Mouse (Mus musculus): Measurements from ENCODE around the gene Clint1. TPM values are rescaled to one million over a fixed set of nuclear protein-coding genes. Genes with fewer than 3 reads are reported as not detected.

Clint1 gene
- polyA plus RNA-seq, 1 experiment from 2014 or later: 64.0 TPM

DNA sequence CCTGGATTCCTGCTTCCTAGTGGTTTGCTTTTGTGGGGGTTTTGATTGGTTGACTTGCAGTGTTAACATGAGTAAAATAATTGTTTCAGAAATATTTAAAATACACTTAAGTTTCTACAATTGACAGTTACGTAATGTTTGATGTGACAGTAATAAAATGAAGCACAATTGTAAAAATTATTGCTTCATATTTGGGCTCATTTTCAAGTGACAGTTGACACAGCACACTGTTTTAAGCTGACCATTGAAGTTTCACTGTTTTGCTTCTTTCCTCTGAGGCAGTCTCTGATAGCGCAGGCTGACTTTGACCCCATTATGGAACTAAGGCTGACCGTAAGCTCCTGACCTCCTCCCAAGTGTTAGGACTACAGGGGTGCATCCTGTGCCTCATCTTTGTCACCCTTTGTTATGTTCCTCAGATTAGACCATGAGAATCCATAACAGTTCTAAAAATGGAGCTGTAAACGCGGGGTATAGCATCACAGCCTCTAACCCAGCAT lies 41.1 kb downstream of the Clint1 start:
- Histone ChIP-seq H3K36me3 (ENCODE audit: control insufficient read depth, insufficient read depth, low read length) (peaks cover 11% of the 10 kb centered on the region; the same call in 1 of the 2 replicates), H3K4me1 (replicated peaks; ENCODE audit: control insufficient read depth, insufficient read depth, low read length) (no peaks in the 10 kb centered on the region), H3K4me3 (ENCODE audit: low read depth, low read length) (no peak overlapping the region), H3K9ac (ENCODE audit: low read length) (no peak overlapping the region), H3K9me3 (ENCODE audit: control insufficient read depth, low read length) (no peaks in the 10 kb centered on the region), H3K27ac (ENCODE audit: low read depth, low read length) (no peak overlapping the region), H3K4me2 (ENCODE audit: low read depth, low read length, severe bottlenecking) (no peak overlapping the region), H3K27me3 (ENCODE audit: control insufficient read depth, insufficient read depth, low read length) (no peaks in the 10 kb centered on the region)
- WGBS: over 99% methylated on average over 5 of the region's 5 CpGs
- ATAC-seq (replicated peaks; ENCODE audit: low FRiP score) (no peak), DNase-seq (ENCODE audit: low spot score) (no peak)

GRCm38 (mm10) chr11:45897392-45897791 lies 45.5 kb downstream of the Clint1 start:
- H3K27ac ChIP-seq (ENCODE audit: low read depth, low read length): no peak overlapping the region
- no peak for DNase-seq (ENCODE audit: low spot score)
- H3K4me2 ChIP-seq (ENCODE audit: low read depth, low read length, severe bottlenecking): no peak overlapping the region
- no peak overlapping the region for H3K4me3 ChIP-seq (ENCODE audit: low read depth, low read length)
- H3K9ac ChIP-seq (ENCODE audit: low read length): no peak overlapping the region
- 92% methylated on average over 2 of the region's 2 CpGs for WGBS
- ATAC-seq (replicated peaks; ENCODE audit: low FRiP score): no peak
- 0 out of 2 replicates have a peak, but pooled peaks cover 2% of the 10 kb centered on the region for H3K4me1 ChIP-seq (replicated peaks; ENCODE audit: control insufficient read depth, insufficient read depth, low read length)
- H3K36me3 ChIP-seq (ENCODE audit: control insufficient read depth, insufficient read depth, low read length): peaks cover 9% of the 10 kb centered on the region; the same call in 1 of the 2 replicates
- no peaks in the 10 kb centered on the region for H3K9me3 ChIP-seq (ENCODE audit: control insufficient read depth, low read length)
- H3K27me3 ChIP-seq (ENCODE audit: control insufficient read depth, insufficient read depth, low read length): no peaks in the 10 kb centered on the region

GRCm38 (mm10) chr11:45900233-45901015 lies 48.6 kb downstream of the Clint1 start:
- Histone ChIP-seq H3K4me3 (ENCODE audit: low read depth, low read length) (no peak overlapping the region), H3K36me3 (ENCODE audit: control insufficient read depth, insufficient read depth, low read length) (no peaks in the 10 kb centered on the region), H3K9ac (ENCODE audit: low read length) (no peak overlapping the region), H3K4me1 (replicated peaks; ENCODE audit: control insufficient read depth, insufficient read depth, low read length) (0 out of 2 replicates have a peak, but pooled peaks cover 2% of the 10 kb centered on the region), H3K27me3 (ENCODE audit: control insufficient read depth, insufficient read depth, low read length) (no peaks in the 10 kb centered on the region), H3K9me3 (ENCODE audit: control insufficient read depth, low read length) (no peaks in the 10 kb centered on the region), H3K27ac (ENCODE audit: low read depth, low read length) (no peak overlapping the region), H3K4me2 (ENCODE audit: low read depth, low read length, severe bottlenecking) (no peak overlapping the region)
- ATAC-seq (replicated peaks; ENCODE audit: low FRiP score): no peak
- DNase-seq (ENCODE audit: low spot score): no peak
- 77% methylated on average over 11 of the region's 11 CpGs for WGBS

- Histone ChIP-seq H3K36me3 (ENCODE audit: control insufficient read depth, insufficient read depth, low read length) (no peaks in the 10 kb centered on the region; the same call in 1 of the 2 replicates), H3K4me2 (ENCODE audit: low read depth, low read length, severe bottlenecking) (no peak overlapping the region), H3K27ac (ENCODE audit: low read depth, low read length) (no peak overlapping the region), H3K9ac (ENCODE audit: low read length) (no peak overlapping the region), H3K4me1 (replicated peaks; ENCODE audit: control insufficient read depth, insufficient read depth, low read length) (no peaks in the 10 kb centered on the region), H3K4me3 (ENCODE audit: low read depth, low read length) (no peak overlapping the region), H3K27me3 (ENCODE audit: control insufficient read depth, insufficient read depth, low read length) (no peaks in the 10 kb centered on the region), H3K9me3 (ENCODE audit: control insufficient read depth, low read length) (no peaks in the 10 kb centered on the region)
- 93% methylated on average over 8 of the region's 8 CpGs for WGBS
- no peak for DNase-seq (ENCODE audit: low spot score)
- ATAC-seq (replicated peaks; ENCODE audit: low FRiP score): no peak
These were observed 54.4 kb downstream of the Clint1 start for GRCm38 (mm10) chr11:45906109-45906786.

DNA sequence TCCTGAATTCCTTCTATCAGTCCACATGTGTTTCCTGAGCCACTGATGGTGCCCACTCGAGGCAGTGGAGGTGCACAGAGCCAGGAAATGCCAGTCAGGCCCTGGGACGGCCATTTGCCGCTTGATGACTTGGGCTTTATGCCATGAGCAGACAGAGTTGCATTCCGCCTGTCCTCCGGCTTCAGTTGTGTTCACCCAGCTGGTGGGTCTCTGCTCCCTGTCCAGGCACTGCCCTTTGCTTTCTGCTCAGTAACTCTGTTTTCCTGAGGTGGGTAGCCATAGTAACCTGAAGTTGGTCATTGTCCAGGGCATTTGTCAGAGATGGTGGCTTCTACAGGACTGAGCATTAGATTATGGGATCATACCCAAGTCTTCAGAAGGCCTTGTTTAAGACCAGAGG lies 55.5 kb downstream of the Clint1 start:
- Histone ChIP-seq H3K4me3 (ENCODE audit: low read depth, low read length) (no peak overlapping the region), H3K27ac (ENCODE audit: low read depth, low read length) (no peak overlapping the region), H3K4me1 (replicated peaks; ENCODE audit: control insufficient read depth, insufficient read depth, low read length) (no peaks in the 10 kb centered on the region), H3K4me2 (ENCODE audit: low read depth, low read length, severe bottlenecking) (no peak overlapping the region), H3K9me3 (ENCODE audit: control insufficient read depth, low read length) (no peaks in the 10 kb centered on the region), H3K9ac (ENCODE audit: low read length) (no peak overlapping the region), H3K27me3 (ENCODE audit: control insufficient read depth, insufficient read depth, low read length) (no peaks in the 10 kb centered on the region), H3K36me3 (ENCODE audit: control insufficient read depth, insufficient read depth, low read length) (no peaks in the 10 kb centered on the region; the same call in 1 of the 2 replicates)
- DNase-seq (ENCODE audit: low spot score) (no peak), ATAC-seq (replicated peaks; ENCODE audit: low FRiP score) (no peak)
- WGBS: 90% methylated on average over 5 of the region's 5 CpGs

DNA sequence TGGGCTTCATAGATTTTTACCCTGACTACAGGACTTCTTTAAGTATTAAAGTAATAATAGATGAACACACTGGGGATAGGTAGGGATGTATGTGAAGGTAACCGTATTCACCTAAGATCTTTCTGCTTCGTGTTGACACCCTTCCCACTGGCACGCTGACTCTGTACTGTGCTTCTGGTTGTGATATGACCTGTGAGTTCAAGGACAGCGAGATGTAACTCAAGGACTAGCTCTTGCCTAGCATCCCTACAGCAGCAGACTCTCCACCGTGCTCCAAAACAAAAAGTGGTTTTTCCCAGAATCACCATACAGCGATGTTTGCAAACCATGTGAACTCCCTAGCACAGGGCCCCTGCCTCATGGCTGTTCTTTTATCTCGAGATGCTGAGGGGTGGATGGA lies 56.2 kb downstream of the Clint1 start:
- H3K36me3 ChIP-seq (ENCODE audit: control insufficient read depth, insufficient read depth, low read length): no peaks in the 10 kb centered on the region; the same call in 1 of the 2 replicates
- no peak overlapping the region for H3K4me2 ChIP-seq (ENCODE audit: low read depth, low read length, severe bottlenecking)
- H3K9ac ChIP-seq (ENCODE audit: low read length): no peak overlapping the region
- H3K4me3 ChIP-seq (ENCODE audit: low read depth, low read length): no peak overlapping the region
- 94% methylated on average over 7 of the region's 7 CpGs for WGBS
- no peak for DNase-seq (ENCODE audit: low spot score)
- no peak overlapping the region for H3K27ac ChIP-seq (ENCODE audit: low read depth, low read length)
- no peaks in the 10 kb centered on the region for H3K9me3 ChIP-seq (ENCODE audit: control insufficient read depth, low read length)
- H3K27me3 ChIP-seq (ENCODE audit: control insufficient read depth, insufficient read depth, low read length): no peaks in the 10 kb centered on the region
- ATAC-seq (replicated peaks; ENCODE audit: low FRiP score): no peak
- H3K4me1 ChIP-seq (replicated peaks; ENCODE audit: control insufficient read depth, insufficient read depth, low read length): no peaks in the 10 kb centered on the region

GRCm38 (mm10) chr11:45908894-45909293 lies 57.0 kb downstream of the Clint1 start:
- DNase-seq (ENCODE audit: low spot score): no peak
- H3K4me1 ChIP-seq (replicated peaks; ENCODE audit: control insufficient read depth, insufficient read depth, low read length): no peaks in the 10 kb centered on the region
- H3K4me2 ChIP-seq (ENCODE audit: low read depth, low read length, severe bottlenecking): no peak overlapping the region
- no peaks in the 10 kb centered on the region; the same call in 1 of the 2 replicates for H3K36me3 ChIP-seq (ENCODE audit: control insufficient read depth, insufficient read depth, low read length)
- no peak overlapping the region for H3K4me3 ChIP-seq (ENCODE audit: low read depth, low read length)
- H3K9ac ChIP-seq (ENCODE audit: low read length): no peak overlapping the region
- no peak overlapping the region for H3K27ac ChIP-seq (ENCODE audit: low read depth, low read length)
- no peaks in the 10 kb centered on the region for H3K9me3 ChIP-seq (ENCODE audit: control insufficient read depth, low read length)
- ATAC-seq (replicated peaks; ENCODE audit: low FRiP score): no peak
- 93% methylated on average over 7 of the region's 7 CpGs for WGBS
- no peaks in the 10 kb centered on the region for H3K27me3 ChIP-seq (ENCODE audit: control insufficient read depth, insufficient read depth, low read length)

DNA sequence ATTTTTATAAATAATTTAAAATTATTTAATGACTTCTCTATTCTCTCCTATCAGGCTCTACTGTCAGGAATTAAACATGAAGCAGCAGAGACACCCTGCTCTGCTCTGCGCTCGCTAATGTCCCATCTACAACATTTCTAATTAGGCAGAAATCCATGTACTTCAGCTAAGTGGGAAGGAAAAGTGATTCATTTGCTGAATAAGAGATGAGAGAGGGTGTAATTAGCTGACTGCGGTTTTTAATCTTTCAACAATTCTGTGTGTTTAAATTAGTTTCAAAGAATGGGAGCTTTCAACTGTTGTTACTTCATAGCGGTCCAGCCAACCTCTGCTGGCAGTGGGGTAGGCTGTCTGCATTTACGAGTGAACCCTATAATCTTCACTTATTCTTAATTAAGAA lies 58.9 kb downstream of the Clint1 start:
- Histone ChIP-seq H3K27ac (ENCODE audit: low read depth, low read length) (no peak overlapping the region), H3K27me3 (ENCODE audit: control insufficient read depth, insufficient read depth, low read length) (no peaks in the 10 kb centered on the region), H3K4me3 (ENCODE audit: low read depth, low read length) (no peak overlapping the region), H3K9me3 (ENCODE audit: control insufficient read depth, low read length) (no peaks in the 10 kb centered on the region), H3K4me1 (replicated peaks; ENCODE audit: control insufficient read depth, insufficient read depth, low read length) (no peaks in the 10 kb centered on the region), H3K9ac (ENCODE audit: low read length) (no peak overlapping the region), H3K4me2 (ENCODE audit: low read depth, low read length, severe bottlenecking) (no peak overlapping the region), H3K36me3 (ENCODE audit: control insufficient read depth, insufficient read depth, low read length) (no peaks in the 10 kb centered on the region; the same call in 1 of the 2 replicates)
- 0 out of 2 replicates have a peak, but pooled peaks have one; percentile 30 for ATAC-seq (replicated peaks; ENCODE audit: low FRiP score)
- DNase-seq (ENCODE audit: low spot score): no peak
- WGBS: 67% methylated on average over 5 of the region's 5 CpGs
